Mouse (Mus musculus): ENCODE data around the gene C7.

Gene C7

GRCm38 (mm10) chr15:5003503-5004196 lies 59.9 kb downstream of the C7 start:
- DNase-seq (ENCODE audit: extremely low read depth, low read depth, low spot score), result no peak

GRCm38 (mm10) chr15:5002903-5003302 lies 60.6 kb downstream of the C7 start:
- DNase-seq (ENCODE audit: extremely low read depth, low read depth, low spot score), result no peak

- DNase-seq (ENCODE audit: extremely low read depth, low read depth, low spot score), result no peak
Measured at GRCm38 (mm10) chr15:4973355-4973754, 90.2 kb downstream of the C7 start.

Data from fat pad, adult 2 months (tissue).